Mouse (Mus musculus) midbrain, embryonic 16.5 days (tissue): ENCODE measurements around the gene Olfr1315-ps1. TPM values are rescaled to one million over a fixed set of nuclear protein-coding genes. Genes with fewer than 3 reads are reported as not detected.

ENCODE experiments used
- ATAC-seq: fragments of 200-750 bp; cut with Nextera tagmentation; 2 replicates; pipeline ENCODE4 v1.8.0; 2017; ENCODE audit warnings: moderate TSS enrichment
- H3K27ac ChIP-seq: fragments of 300-500 bp; sonication (generic); 2 replicates; pipeline ENCODE4 v1.5.1; 2014; ENCODE audit warnings: mild to moderate bottlenecking, low read length, mixed read lengths
- H3K27me3 ChIP-seq: fragments of 300-500 bp; sonication (generic); 2 replicates; pipeline ENCODE4 v1.6.1; 2014; ENCODE audit warnings: low read depth, low read length, mixed read lengths; ENCODE audit not compliant: control insufficient read depth, insufficient read depth
- H3K36me3 ChIP-seq: fragments of 300-500 bp; sonication (generic); 2 replicates; pipeline ENCODE4 v1.6.1; 2014; ENCODE audit warnings: mild to moderate bottlenecking, low read length, moderate library complexity, mixed read lengths; ENCODE audit not compliant: control insufficient read depth, insufficient read depth
- H3K4me1 ChIP-seq: fragments of 300-500 bp; sonication (generic); 2 replicates; pipeline ENCODE4 v1.6.1; 2014; ENCODE audit warnings: mild to moderate bottlenecking, low read length, mixed read lengths; ENCODE audit not compliant: control insufficient read depth, insufficient read depth
- H3K4me2 ChIP-seq: fragments of 300-500 bp; sonication (generic); 2 replicates; pipeline ENCODE4 v1.6.1; 2014; ENCODE audit warnings: mild to moderate bottlenecking, low read length, mixed read lengths
- H3K4me3 ChIP-seq: fragments of 300-500 bp; sonication (generic); 2 replicates; pipeline ENCODE4 v1.5.1; 2014; ENCODE audit warnings: low read depth, mild to moderate bottlenecking, low read length, moderate library complexity, mixed read lengths
- H3K9ac ChIP-seq: fragments of 300-500 bp; sonication (generic); 2 replicates; pipeline ENCODE4 v1.6.1; 2014; ENCODE audit warnings: low read depth, low read length, mixed read lengths
- H3K9me3 ChIP-seq: fragments of 300-500 bp; sonication (generic); replicated peaks from 2 replicates; pipeline ENCODE4 v1.6.1; 2014; ENCODE audit warnings: mild to moderate bottlenecking, low read length, mixed read lengths; ENCODE audit not compliant: control insufficient read depth, poor library complexity, severe bottlenecking
- WGBS: fragments of 180-500 bp; shearing (Covaris S2); extraction: QIAGEN DNeasy Blood & Tissue Kit; methylation state at CpG from one replicate; pipeline ENCODE4 v1.1.7; 2014; 5-methylcytosine and 5-hydroxymethylcytosine counted together
- polyA plus RNA-seq: library from polyadenylated mRNA; unstranded; fragments of >200 nt; fragmentation: Nextera tagmentation; extraction: Ambion mirVana; gene quantifications from 2 replicates; pipeline ENCODE4 v1.2.1, GENCODE M21; 2015

The Olfr1315-ps1 gene
- not detected in 2 replicates for polyA plus RNA-seq

DNA sequence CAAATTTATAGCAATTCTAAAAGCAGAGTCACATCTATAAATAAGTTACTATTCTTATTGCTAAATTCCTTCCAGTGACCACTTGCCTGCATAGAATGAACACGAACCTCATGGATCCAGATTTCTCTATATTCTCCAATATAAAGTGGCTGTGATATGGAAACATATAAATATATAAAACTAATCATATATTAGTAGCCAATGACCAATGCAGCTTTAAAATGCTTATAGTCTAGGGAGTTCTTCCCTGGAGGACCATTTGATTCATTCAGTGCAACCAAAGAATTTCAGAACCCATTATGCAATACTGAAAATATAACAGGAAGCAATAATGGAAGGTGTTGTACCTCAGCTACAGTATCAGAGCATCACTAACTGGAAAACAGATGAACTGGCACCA, at the start of gene Olfr1315-ps1:
Olfr1315-ps1 (minus strand) TSS at position 101 of the 400 bp plus-strand sequence.
- WGBS = 77% methylated on average over 1 of the region's 1 CpGs
- ATAC-seq = no peak
- Histone ChIP-seq H3K9ac (no peak within 1 kb of the TSS), H3K27me3 (no peaks in the 10 kb centered on the region), H3K27ac (no peak within 1 kb of the TSS), H3K4me2 (no peak within 1 kb of the TSS), H3K4me1 (no peaks in the 10 kb centered on the region), H3K9me3 (no peaks in the 10 kb centered on the region), H3K4me3 (no peak within 1 kb of the TSS), H3K36me3 (no peaks in the 10 kb centered on the region)

DNA sequence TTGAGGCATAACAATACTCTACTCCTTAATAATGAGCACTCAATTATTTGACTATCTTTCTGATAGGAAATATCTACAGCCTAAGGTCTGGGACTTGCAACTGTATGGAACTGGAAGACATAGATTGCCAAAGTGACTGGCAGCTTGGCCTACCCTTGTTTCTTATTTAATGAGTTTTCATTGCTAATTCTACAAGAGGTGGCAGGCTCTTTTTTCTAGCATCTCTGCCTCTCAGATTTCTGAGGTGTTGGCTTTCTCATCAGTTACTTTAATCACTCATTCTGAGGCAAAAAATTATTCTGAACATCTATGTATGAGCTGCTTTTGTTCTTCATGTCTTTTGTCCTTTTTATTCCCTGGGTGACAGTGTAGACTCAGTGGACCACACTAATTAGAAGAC, 38.7 kb upstream of the Olfr1315-ps1 start, which contains the start of gene Olfr1318:
Olfr1318 (plus strand) TSS at position 301 of the 400 bp plus-strand sequence.
- Histone ChIP-seq H3K27ac (no peak within 1 kb of the TSS), H3K4me3 (no peak within 1 kb of the TSS), H3K27me3 (no peaks in the 10 kb centered on the region), H3K4me2 (no peak within 1 kb of the TSS), H3K9me3 (no peaks in the 10 kb centered on the region), H3K9ac (no peak within 1 kb of the TSS), H3K36me3 (no peaks in the 10 kb centered on the region), H3K4me1 (no peaks in the 10 kb centered on the region)
- no peak for ATAC-seq

DNA sequence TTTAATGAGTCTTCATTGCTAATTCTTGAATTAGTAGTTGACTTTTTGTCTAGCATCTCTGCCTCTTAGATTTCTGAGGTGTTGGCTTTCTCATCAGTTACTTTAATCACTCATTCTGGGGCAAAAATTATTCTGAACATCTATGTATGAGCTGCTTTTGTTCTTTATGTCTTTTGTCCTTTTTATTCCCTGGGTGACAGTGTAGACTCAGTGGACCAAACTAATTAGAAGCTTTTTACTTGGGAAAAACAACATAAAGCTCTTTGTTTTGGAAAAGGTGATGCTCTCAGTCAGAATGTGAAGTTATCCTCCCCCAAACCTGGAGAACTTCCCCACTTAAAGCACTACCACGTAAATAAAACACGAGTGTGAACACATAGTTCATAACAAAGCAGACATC, 24.8 kb upstream of the Olfr1315-ps1 start, which contains the start of gene Olfr1317:
Olfr1317 (plus strand) TSS at position 301 of the 400 bp plus-strand sequence.
- no peak for ATAC-seq
- H3K27ac ChIP-seq = no peak within 1 kb of the TSS
- H3K4me3 ChIP-seq = no peak within 1 kb of the TSS
- WGBS = 75% methylated on average over 2 of the region's 2 CpGs
- no peaks in the 10 kb centered on the region for H3K27me3 ChIP-seq
- no peaks in the 10 kb centered on the region for H3K4me1 ChIP-seq
- no peaks in the 10 kb centered on the region for H3K9me3 ChIP-seq
- H3K36me3 ChIP-seq = no peaks in the 10 kb centered on the region
- no peak within 1 kb of the TSS for H3K4me2 ChIP-seq
- no peak within 1 kb of the TSS for H3K9ac ChIP-seq

GRCm38 (mm10) chr2:112134877-112135276, 19.6 kb upstream of the Olfr1315-ps1 start, which contains the start of gene Olfr1316:
TSS of gene Olfr1316 (minus strand) at chr2:112134977.
- 93% methylated on average over 2 of the region's 2 CpGs for WGBS
- H3K9me3 ChIP-seq = no peaks in the 10 kb centered on the region
- H3K9ac ChIP-seq = no peak within 1 kb of the TSS
- no peak within 1 kb of the TSS for H3K4me2 ChIP-seq
- no peak for ATAC-seq
- H3K4me3 ChIP-seq = no peak within 1 kb of the TSS
- no peaks in the 10 kb centered on the region for H3K36me3 ChIP-seq
- no peaks in the 10 kb centered on the region for H3K27me3 ChIP-seq
- H3K27ac ChIP-seq = no peak within 1 kb of the TSS
- no peaks in the 10 kb centered on the region for H3K4me1 ChIP-seq

- H3K27ac ChIP-seq = no peak within 1 kb of the TSS
- no peak within 1 kb of the TSS for H3K9ac ChIP-seq
- no peaks in the 10 kb centered on the region for H3K9me3 ChIP-seq
- no peaks in the 10 kb centered on the region for H3K27me3 ChIP-seq
- ATAC-seq = no peak
- no peak within 1 kb of the TSS for H3K4me2 ChIP-seq
- H3K4me1 ChIP-seq = no peaks in the 10 kb centered on the region
- no peaks in the 10 kb centered on the region for H3K36me3 ChIP-seq
- H3K4me3 ChIP-seq = no peak within 1 kb of the TSS
These were observed 18.6 kb downstream of the Olfr1315-ps1 start, which contains the start of gene Olfr1314 for GRCm38 (mm10) chr2:112096681-112097080. TSS of gene Olfr1314 (minus strand) at chr2:112096781.

DNA sequence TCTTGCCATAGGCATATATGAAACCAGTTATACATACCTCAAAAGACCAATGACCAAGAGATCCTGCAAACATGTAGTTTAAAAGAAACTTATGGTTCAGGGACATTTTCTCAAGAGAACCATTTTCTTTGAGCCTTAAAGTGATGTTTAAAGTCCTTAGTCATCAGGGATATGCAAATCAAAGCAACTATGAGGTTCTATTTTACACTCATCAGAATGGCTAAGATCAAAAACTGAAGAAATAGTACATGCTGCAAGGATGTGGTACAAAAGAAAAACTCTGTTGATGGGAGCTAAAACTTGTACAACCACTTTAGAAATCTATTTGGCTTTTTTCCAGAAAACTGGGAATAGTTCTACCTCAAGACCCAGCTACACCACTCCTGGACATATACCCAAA, 37.5 kb downstream of the Olfr1315-ps1 start, which contains the start of gene Olfr1313:
Olfr1313 (minus strand) TSS at position 101 of the 400 bp plus-strand sequence.
- Histone ChIP-seq H3K4me1 (no peaks in the 10 kb centered on the region), H3K36me3 (no peaks in the 10 kb centered on the region), H3K27me3 (no peaks in the 10 kb centered on the region), H3K9me3 (no peaks in the 10 kb centered on the region), H3K4me2 (no peak within 1 kb of the TSS), H3K4me3 (no peak within 1 kb of the TSS), H3K9ac (no peak within 1 kb of the TSS), H3K27ac (no peak within 1 kb of the TSS)
- no peak for ATAC-seq

Other genes starting within 250 kb of the Olfr1315-ps1 start
- gene Olfr1305, start 238.3 kb downstream of the Olfr1315-ps1 start, polyA plus RNA-seq = not detected in 2 replicates
- gene Olfr1306, start 199.2 kb downstream of the Olfr1315-ps1 start, polyA plus RNA-seq = not detected in 2 replicates
- gene Olfr1307, start 166.0 kb downstream of the Olfr1315-ps1 start, polyA plus RNA-seq = not detected in 2 replicates
- gene Olfr1308, start 150.5 kb downstream of the Olfr1315-ps1 start, polyA plus RNA-seq = not detected in 2 replicates
- not detected in 2 replicates for gene Olfr1309, start 125.2 kb downstream of the Olfr1315-ps1 start, polyA plus RNA-seq
- gene Olfr1310, start 102.7 kb downstream of the Olfr1315-ps1 start, polyA plus RNA-seq = not detected in 2 replicates
- gene Olfr1311, start 91.0 kb downstream of the Olfr1315-ps1 start, polyA plus RNA-seq = not detected in 2 replicates
- gene Olfr1312, start 65.2 kb downstream of the Olfr1315-ps1 start, polyA plus RNA-seq = not detected in 2 replicates
- not detected in 2 replicates for gene Olfr1313, start 37.6 kb downstream of the Olfr1315-ps1 start, polyA plus RNA-seq
- not detected in 2 replicates for gene Olfr1314, start 18.7 kb downstream of the Olfr1315-ps1 start, polyA plus RNA-seq
- not detected in 2 replicates for gene Olfr1316, start 19.5 kb upstream of the Olfr1315-ps1 start, polyA plus RNA-seq
- gene Olfr1317, start 24.9 kb upstream of the Olfr1315-ps1 start, polyA plus RNA-seq = not detected in 2 replicates
- gene Olfr1318, start 38.8 kb upstream of the Olfr1315-ps1 start, polyA plus RNA-seq = 0.08 TPM in 1 of 2 replicates, not detected in the other
- 22.6 and 24.5 TPM in 2 replicates for gene Lpcat4, start 124.0 kb upstream of the Olfr1315-ps1 start, polyA plus RNA-seq
- not detected in 2 replicates for gene Nutm1, start 143.9 kb upstream of the Olfr1315-ps1 start, polyA plus RNA-seq
- gene Nop10, start 146.5 kb upstream of the Olfr1315-ps1 start, polyA plus RNA-seq = 153 and 155 TPM in 2 replicates
- 19.2 and 20.8 TPM in 2 replicates for gene Slc12a6, start 150.4 kb upstream of the Olfr1315-ps1 start, polyA plus RNA-seq
- 0.08 TPM in 1 of 2 replicates, not detected in the other for gene Gm21985, start 150.9 kb upstream of the Olfr1315-ps1 start, polyA plus RNA-seq